Mouse (Mus musculus) embryo, embryonic 10 days (tissue): Measurements from ENCODE around the gene Chchd10.

ENCODE experiments used
- DNase-seq: peaks from one replicate; pipeline ENCODE4 v3.0.0-alpha.2; 2015; ENCODE audit warnings: low spot score

The Chchd10 gene

GRCm38 (mm10) chr10:75949053-75950045, 16.4 kb downstream of the Chchd10 start:
- no peak for DNase-seq

DNA sequence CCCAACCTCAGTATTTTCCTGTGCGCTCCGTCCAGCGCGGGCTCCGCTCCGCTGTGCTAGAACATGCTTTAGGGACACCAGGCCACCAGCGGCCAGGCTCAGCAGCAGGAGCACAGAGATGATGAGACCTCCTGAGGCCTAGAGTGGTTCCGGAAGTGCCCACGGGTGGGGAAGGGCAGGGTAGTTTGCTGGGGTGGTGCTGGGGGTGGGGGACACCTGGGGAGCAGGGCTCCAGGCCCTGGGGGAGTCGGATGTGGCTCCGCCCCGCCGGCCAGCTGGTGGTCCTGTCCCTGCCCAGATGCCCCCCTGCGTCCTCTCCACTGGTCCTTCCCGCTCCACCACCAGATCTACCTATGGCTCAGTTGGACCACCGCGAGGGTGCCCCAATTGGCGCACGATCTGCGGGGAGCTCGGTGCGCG, 17.9 kb downstream of the Chchd10 start:
- DNase-seq: peak; percentile 72

DNA sequence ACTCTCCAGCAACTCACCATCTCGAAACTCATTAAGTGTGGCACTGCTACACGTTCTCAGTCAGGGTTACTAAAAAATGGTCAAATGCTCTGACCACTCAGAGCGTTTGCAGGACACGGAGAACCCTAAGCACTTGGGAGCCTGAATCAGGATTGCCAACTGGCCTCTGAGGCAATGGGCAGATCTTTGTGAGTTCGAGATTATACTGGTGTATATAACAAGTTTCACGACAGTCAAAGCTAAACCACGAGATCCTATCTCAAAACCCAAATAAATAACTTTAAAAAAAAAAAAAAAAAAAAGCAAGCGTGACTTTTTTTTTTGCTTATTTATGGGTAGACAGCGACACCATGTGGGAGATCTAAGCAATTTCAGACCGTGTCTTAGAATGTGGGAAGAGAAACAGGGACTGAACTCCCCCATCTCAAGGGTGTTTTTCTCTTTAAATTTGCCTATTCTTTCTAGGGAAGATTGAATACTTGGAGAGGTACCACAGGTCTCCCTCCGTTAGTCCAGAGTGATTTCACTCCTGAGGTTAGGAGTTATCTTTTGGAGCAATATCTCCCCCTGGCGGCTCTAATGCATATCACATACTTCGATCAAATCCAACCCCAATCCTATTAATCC, 18.6 kb downstream of the Chchd10 start:
- DNase-seq: peak; percentile 61

DNA sequence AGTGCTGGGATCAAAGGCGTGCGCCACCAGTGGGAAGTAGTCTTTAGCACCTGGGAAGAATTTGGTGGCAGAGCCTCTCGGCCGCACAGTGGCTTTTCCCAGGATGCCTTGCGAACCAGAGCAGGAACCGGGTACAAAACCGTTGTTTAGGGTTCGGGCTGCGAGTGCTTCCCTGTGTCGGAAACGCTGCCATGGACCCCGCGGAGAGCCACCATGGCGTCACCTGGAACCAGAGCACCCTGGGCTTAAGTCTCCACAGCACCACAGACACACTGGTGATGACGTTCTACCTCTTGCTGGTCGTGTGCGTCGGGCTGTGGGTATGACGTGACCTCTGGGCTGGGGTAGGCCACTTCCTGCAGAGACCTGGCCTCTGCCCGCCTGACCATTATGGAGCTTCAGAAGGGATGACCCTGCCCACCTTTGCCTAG, 21.5 kb downstream of the Chchd10 start, which contains the start of gene Gm5134:
Gm5134 (plus strand) TSS at position 134 of the 431 bp plus-strand sequence.
- no peak for DNase-seq

DNA sequence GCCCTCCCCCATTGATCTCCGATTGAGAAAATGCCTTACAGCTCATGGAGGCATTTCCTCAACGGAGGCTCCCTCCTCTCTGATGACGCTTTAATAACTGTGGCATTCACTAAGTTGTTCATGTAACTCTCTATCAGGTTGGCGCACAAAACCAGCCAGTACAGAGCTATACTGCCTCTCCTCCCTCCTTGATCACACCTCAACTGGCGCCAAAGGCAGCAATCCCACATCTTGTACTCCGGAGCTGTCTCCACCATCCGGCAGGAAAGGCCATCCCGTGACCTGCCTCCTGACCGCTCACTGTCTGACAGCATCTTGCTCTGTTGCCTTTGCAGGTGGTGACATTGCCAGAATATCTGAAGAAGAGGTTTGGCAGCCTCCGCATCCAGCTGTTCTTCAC, 40.9 kb downstream of the Chchd10 start:
- no peak for DNase-seq

DNA sequence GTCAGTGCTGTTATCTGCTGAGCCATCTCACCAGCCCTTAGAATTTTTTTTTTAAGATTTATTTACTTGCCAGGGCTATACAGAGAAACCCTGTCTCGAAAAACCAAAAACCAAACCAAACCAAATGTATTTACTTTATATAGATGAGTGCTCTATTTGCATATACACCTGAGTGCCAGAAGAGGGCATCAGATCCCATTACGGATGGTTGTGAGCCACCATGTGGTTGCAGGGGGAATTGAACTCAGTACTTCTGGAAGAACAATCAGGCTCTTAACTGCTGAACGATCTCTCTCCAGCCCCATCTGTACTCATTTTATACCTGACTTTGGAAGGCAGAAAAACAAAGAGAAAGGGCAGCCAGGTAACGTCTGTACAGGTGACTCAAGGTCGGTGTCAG, 42.3 kb downstream of the Chchd10 start:
- DNase-seq: no peak

DNA sequence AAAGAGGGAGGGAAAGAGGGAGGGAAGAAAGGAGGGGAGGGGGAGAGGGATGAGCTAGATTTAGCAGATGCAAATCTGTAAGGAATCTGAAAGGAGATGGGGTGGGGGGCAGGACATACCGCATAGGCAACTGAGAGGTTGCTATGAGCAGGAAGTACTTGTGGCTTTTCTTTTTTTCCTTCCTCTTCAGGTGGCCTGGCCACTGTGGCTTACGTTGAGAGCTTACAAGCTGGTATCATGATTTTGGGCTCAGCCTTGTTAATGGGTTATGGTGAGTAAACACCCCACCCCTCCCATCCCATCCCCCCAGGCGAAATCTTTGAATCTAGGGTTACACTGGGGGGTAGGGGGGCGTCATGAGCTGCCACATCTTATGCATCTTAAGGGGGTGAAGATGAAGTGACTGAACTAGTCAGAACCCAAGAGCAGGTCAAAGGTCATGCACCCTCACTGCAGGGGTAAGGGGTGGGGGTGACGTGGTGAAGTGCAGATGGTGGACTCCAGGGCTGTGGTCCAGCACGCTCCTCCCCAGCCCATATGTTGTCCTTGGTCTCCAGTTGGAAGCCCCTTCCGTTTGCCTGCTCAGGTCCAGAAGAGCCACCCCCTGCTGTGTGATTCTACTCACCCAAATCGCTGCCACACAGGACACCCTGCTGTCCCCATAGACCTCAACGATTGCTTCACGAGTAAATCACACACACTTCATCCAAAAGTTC, 45.3 kb downstream of the Chchd10 start:
- DNase-seq: no peak

- no peak for DNase-seq
These were observed 45.9 kb downstream of the Chchd10 start for GRCm38 (mm10) chr10:75978835-75979157.

- DNase-seq: no peak
These were observed 46.5 kb downstream of the Chchd10 start for GRCm38 (mm10) chr10:75979432-75979831.
